Mouse (Mus musculus): ENCODE results near the gene Tm7sf3. TPM values are rescaled to one million over a fixed set of nuclear protein-coding genes. Genes with fewer than 3 reads are reported as not detected.

Gene Tm7sf3
- polyA plus RNA-seq, 1 experiment from 2014 or later, result 35.2 TPM

DNA sequence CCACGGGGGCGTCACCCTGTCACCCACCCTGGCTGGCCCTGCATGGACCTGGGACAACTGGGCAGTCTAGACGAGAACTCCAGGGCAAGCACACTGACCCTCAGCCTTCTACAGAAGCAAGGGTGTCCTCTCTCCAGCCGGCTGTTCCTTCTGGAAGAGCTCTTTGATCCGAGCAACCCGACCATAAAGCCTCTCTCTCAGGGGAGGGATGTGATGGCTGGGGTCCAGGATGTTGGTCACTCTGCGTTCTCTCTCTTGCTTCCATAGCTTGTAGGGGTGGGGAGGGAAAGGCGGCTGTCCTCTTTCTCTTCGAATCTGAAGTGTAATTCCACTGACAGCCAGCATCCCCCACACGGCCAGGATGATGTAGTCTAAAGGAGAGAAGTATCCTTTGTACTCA is 39.0 kb downstream of the Tm7sf3 start:
- no peaks in the 10 kb centered on the region for H3K4me1 ChIP-seq (replicated peaks; ENCODE audit: control insufficient read depth, insufficient read depth, low read length)
- ATAC-seq, result no peak
- H3K4me2 ChIP-seq (ENCODE audit: low read length), result no peak overlapping the region
- H3K36me3 ChIP-seq (ENCODE audit: control insufficient read depth, insufficient read depth), result peaks cover 19% of the 10 kb centered on the region
- H3K9me3 ChIP-seq (ENCODE audit: control insufficient read depth, low read length), result no peaks in the 10 kb centered on the region
- H3K4me3 ChIP-seq (replicated peaks; ENCODE audit: low read length), result no peak overlapping the region
- H3K9ac ChIP-seq (replicated peaks; ENCODE audit: low read depth, low read length), result no peak overlapping the region
- no peak overlapping the region for H3K27ac ChIP-seq (ENCODE audit: low read length)
- H3K27me3 ChIP-seq (replicated peaks; ENCODE audit: control insufficient read depth, insufficient read depth, low read length), result no peaks in the 10 kb centered on the region
- WGBS, result 84% methylated on average over 10 of the region's 10 CpGs

DNA sequence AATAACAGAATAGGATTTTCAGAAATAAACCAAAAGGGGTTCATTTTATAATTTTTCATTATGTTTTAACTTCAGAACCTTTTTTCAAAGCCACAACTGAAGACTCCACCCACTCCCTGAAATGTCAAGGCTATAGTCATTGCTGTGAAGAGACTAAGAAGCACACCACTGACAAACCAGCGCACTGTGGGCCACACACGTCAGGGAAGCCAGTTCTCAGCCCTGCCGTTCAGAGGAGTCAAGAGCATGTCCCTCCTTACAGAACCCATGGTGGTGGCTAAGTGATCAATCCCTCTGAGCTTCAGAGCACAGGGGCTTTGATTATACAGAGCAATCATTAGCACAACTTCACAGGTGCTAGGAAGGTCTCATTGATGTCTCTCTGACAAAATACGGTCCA is 40.0 kb downstream of the Tm7sf3 start:
- ATAC-seq, result no peak
- Histone ChIP-seq H3K36me3 (ENCODE audit: control insufficient read depth, insufficient read depth) (peaks cover 16% of the 10 kb centered on the region), H3K4me3 (replicated peaks; ENCODE audit: low read length) (no peak overlapping the region), H3K9ac (replicated peaks; ENCODE audit: low read depth, low read length) (no peak overlapping the region), H3K27ac (ENCODE audit: low read length) (no peak overlapping the region), H3K27me3 (replicated peaks; ENCODE audit: control insufficient read depth, insufficient read depth, low read length) (no peaks in the 10 kb centered on the region), H3K9me3 (ENCODE audit: control insufficient read depth, low read length) (no peaks in the 10 kb centered on the region), H3K4me1 (replicated peaks; ENCODE audit: control insufficient read depth, insufficient read depth, low read length) (no peaks in the 10 kb centered on the region), H3K4me2 (ENCODE audit: low read length) (no peak overlapping the region)
- 86% methylated on average over 4 of the region's 4 CpGs for WGBS

DNA sequence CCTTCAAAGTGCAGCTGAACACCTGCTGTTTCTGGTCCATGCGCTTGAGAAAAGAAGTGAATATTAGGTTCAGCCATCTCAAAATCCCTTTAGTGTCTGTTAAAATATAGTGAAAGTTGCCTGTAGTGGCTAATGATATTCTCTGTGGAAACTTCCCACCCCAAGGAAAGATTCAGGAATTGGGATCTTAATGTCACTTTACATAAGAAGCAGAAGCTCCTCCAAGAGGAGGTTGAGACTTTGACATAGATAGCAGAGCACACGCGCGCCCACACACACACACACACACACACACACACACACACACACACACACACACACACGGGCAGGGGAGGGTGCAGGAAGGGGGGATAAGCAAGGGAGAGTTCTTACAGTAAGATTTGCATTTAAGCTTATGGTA is 57.5 kb downstream of the Tm7sf3 start:
- no peak overlapping the region for H3K4me2 ChIP-seq (ENCODE audit: low read length)
- peaks cover 2% of the 10 kb centered on the region; the same call in 1 of the 2 replicates for H3K4me1 ChIP-seq (replicated peaks; ENCODE audit: control insufficient read depth, insufficient read depth, low read length)
- H3K9me3 ChIP-seq (ENCODE audit: control insufficient read depth, low read length), result no peaks in the 10 kb centered on the region
- H3K9ac ChIP-seq (replicated peaks; ENCODE audit: low read depth, low read length), result no peak overlapping the region
- no peak overlapping the region for H3K27ac ChIP-seq (ENCODE audit: low read length)
- peaks cover 22% of the 10 kb centered on the region for H3K36me3 ChIP-seq (ENCODE audit: control insufficient read depth, insufficient read depth)
- WGBS, result 94% methylated on average over 5 of the region's 5 CpGs
- no peaks in the 10 kb centered on the region for H3K27me3 ChIP-seq (replicated peaks; ENCODE audit: control insufficient read depth, insufficient read depth, low read length)
- no peak for ATAC-seq
- H3K4me3 ChIP-seq (replicated peaks; ENCODE audit: low read length), result no peak overlapping the region

DNA sequence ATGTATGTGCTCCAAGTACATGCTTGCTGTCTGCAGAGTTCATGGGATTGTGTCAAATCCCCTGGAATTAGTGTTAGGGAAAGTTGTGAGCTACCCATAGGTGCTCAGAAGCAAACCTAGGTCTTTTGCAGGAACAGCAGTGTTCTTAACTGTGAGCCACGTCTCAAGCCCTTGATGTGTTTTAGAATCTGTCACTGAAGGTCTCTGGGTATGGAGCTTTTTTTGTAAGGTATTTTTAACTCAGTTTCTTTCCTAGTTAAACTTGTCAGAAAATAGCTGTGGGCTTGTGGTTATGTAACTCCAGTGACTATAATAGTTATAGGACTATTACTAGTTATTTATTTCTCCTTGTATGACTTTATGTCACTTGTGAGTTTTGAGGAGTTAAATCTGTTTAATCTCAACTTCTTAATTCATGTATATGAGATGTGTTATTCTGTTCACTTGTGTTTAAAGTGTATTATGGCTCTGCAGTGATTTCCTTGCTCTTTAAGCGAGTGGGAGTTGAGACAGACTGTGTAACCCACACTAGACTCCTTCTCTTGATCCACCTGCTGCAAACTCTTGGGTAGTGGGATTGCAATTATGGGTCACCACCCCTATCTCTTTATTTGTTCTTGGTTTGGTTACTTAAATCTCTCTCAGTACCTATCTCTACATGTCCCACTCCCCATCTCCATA is 59.1 kb downstream of the Tm7sf3 start:
- no peak overlapping the region for H3K4me2 ChIP-seq (ENCODE audit: low read length)
- 0 out of 2 replicates have a peak, but pooled peaks cover 8% of the 10 kb centered on the region for H3K36me3 ChIP-seq (ENCODE audit: control insufficient read depth, insufficient read depth)
- no peak overlapping the region for H3K9ac ChIP-seq (replicated peaks; ENCODE audit: low read depth, low read length)
- 81% methylated on average over 2 of the region's 2 CpGs for WGBS
- H3K27ac ChIP-seq (ENCODE audit: low read length), result no peak overlapping the region
- no peak for ATAC-seq
- no peak overlapping the region for H3K4me3 ChIP-seq (replicated peaks; ENCODE audit: low read length)
- H3K4me1 ChIP-seq (replicated peaks; ENCODE audit: control insufficient read depth, insufficient read depth, low read length), result peaks cover 10% of the 10 kb centered on the region
- no peaks in the 10 kb centered on the region for H3K9me3 ChIP-seq (ENCODE audit: control insufficient read depth, low read length)
- no peaks in the 10 kb centered on the region for H3K27me3 ChIP-seq (replicated peaks; ENCODE audit: control insufficient read depth, insufficient read depth, low read length)

DNA sequence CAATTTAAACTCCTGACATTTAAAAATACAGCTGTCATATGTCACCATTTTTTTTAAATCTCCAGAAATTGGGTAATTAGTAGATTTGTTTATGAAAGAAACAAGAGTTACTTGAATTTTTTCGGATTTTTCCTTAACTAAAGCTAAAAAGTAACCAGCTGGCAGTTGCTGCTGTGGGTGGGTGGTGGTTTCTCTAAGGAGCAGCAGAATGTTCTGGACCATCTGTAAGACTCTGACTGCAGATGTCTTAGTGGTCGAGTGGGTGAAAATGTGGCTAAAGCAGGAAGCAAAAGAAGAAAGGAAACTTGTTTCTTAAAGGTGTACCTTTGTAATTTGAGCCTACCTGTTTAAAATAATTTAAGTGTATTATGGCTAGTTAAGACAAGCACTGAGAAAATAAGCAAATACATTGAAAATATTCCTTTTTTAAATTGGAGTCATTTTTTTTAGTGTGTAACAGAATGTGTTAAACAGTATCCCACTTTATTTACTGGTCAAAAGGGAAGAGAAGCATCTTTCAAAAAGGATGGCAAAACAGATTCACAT is 62.2 kb downstream of the Tm7sf3 start:
- Histone ChIP-seq H3K36me3 (ENCODE audit: control insufficient read depth, insufficient read depth) (no peaks in the 10 kb centered on the region), H3K9me3 (ENCODE audit: control insufficient read depth, low read length) (no peaks in the 10 kb centered on the region), H3K27ac (ENCODE audit: low read length) (no peak overlapping the region), H3K4me2 (ENCODE audit: low read length) (no peak overlapping the region), H3K4me3 (replicated peaks; ENCODE audit: low read length) (no peak overlapping the region), H3K27me3 (replicated peaks; ENCODE audit: control insufficient read depth, insufficient read depth, low read length) (no peaks in the 10 kb centered on the region), H3K4me1 (replicated peaks; ENCODE audit: control insufficient read depth, insufficient read depth, low read length) (peaks cover 22% of the 10 kb centered on the region), H3K9ac (replicated peaks; ENCODE audit: low read depth, low read length) (no peak overlapping the region)
- no peak for ATAC-seq
- 49% methylated on average over 2 of the region's 2 CpGs for WGBS

DNA sequence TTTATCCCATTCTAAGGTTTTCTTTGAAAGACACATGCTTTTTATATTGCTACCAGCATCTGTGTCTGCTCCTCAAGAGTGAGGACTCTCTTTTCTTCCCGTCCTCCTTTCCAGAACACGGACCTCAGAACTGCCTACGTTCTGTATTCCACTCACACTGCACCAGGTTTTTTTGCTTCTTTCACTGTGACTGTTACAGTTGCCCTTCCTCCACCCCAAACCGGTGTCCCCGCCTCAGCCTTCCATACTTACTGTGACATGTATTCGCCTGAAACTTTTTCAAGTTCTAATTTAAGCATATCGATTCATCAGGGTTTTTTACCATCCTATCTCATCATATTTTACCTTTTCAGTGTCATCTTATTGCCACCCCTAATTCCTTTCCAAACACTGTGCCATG is 64.0 kb downstream of the Tm7sf3 start:
- H3K9ac ChIP-seq (replicated peaks; ENCODE audit: low read depth, low read length), result peak overlapping the region; percentile 94
- H3K4me1 ChIP-seq (replicated peaks; ENCODE audit: control insufficient read depth, insufficient read depth, low read length), result peaks cover 25% of the 10 kb centered on the region
- H3K36me3 ChIP-seq (ENCODE audit: control insufficient read depth, insufficient read depth), result no peaks in the 10 kb centered on the region
- H3K9me3 ChIP-seq (ENCODE audit: control insufficient read depth, low read length), result no peaks in the 10 kb centered on the region
- peak overlapping the region; percentile 99; the same call in 1 of the 2 replicates for H3K27ac ChIP-seq (ENCODE audit: low read length)
- H3K4me3 ChIP-seq (replicated peaks; ENCODE audit: low read length), result peak overlapping the region; percentile 98
- H3K4me2 ChIP-seq (ENCODE audit: low read length), result peak overlapping the region; percentile 92
- WGBS, result 11% methylated on average over 7 of the region's 7 CpGs
- no peak for ATAC-seq
- no peaks in the 10 kb centered on the region for H3K27me3 ChIP-seq (replicated peaks; ENCODE audit: control insufficient read depth, insufficient read depth, low read length)

DNA sequence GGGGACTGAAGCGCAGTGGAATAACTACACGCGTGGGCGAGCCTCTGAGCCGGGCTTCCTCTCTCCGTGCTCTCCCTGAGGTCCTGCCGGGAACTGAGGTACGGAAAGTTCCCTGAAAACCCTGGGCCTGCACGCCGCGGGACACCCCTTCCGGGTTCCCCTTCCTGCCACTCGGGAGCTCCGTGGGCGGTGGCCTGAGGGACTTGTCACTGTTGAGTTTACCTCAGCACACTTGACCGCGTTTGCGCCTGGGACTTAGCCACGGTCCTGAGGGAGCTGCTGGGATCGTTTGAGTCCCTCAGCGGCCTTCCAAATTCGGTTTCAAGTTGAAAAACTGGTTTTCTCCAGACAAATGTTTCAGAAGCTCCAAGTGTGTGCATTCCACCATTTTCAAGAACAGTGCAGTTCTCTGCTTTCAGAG is 64.5 kb downstream of the Tm7sf3 start:
- peaks cover 25% of the 10 kb centered on the region for H3K4me1 ChIP-seq (replicated peaks; ENCODE audit: control insufficient read depth, insufficient read depth, low read length)
- ATAC-seq, result no peak
- peak overlapping the region; percentile 99 for H3K27ac ChIP-seq (ENCODE audit: low read length)
- no peaks in the 10 kb centered on the region for H3K36me3 ChIP-seq (ENCODE audit: control insufficient read depth, insufficient read depth)
- no peaks in the 10 kb centered on the region for H3K27me3 ChIP-seq (replicated peaks; ENCODE audit: control insufficient read depth, insufficient read depth, low read length)
- peak overlapping the region; percentile 92 for H3K4me2 ChIP-seq (ENCODE audit: low read length)
- peak overlapping the region; percentile 98 for H3K4me3 ChIP-seq (replicated peaks; ENCODE audit: low read length)
- under 1% methylated on average over 22 of the region's 22 CpGs for WGBS
- peak overlapping the region; percentile 94 for H3K9ac ChIP-seq (replicated peaks; ENCODE audit: low read depth, low read length)
- H3K9me3 ChIP-seq (ENCODE audit: control insufficient read depth, low read length), result no peaks in the 10 kb centered on the region

DNA sequence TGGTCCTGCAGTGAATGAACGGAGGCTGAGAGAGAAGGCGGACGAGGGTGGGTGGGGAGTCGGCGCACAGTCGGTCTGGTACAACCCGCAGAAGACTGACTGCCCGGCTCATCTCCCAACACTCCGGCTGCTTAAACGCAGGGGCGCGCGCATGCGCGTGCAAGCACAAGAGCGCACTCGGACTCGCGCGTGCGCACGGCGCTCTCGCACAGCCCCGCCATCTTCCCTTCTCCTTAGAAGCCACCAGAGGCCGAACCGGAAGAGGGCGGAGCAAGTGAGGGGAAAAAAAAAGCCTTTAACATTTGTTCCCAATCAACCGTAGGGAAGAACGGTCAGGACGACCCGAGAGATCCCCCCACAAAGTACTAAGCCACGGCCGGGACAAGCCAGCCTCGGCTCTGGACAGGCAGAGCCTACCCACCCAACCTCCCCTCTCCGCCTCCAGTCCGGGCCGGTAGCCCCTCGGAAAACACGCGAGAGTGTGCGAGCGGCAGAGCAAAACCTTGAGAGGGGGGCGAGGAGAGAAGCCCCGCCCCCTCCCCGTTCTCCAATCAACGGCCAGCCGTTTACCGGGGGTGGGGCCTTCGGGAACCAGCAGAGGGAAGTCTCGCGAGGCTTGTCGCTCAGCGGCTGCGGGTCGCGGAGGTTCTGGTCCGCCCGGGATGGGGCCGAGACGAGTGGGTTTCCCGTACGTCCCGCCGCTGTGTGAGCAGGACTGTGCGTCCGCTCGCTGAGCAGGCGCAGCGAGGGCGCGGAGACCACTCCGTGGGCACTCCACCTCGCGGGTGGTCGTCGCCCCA is 65.1 kb downstream of the Tm7sf3 start, which contains the start of gene Ints13:
TSS of gene Ints13 (minus strand) at position 526 of the 800 bp plus-strand sequence.
- under 1% methylated on average over 77 of the region's 77 CpGs for WGBS

DNA sequence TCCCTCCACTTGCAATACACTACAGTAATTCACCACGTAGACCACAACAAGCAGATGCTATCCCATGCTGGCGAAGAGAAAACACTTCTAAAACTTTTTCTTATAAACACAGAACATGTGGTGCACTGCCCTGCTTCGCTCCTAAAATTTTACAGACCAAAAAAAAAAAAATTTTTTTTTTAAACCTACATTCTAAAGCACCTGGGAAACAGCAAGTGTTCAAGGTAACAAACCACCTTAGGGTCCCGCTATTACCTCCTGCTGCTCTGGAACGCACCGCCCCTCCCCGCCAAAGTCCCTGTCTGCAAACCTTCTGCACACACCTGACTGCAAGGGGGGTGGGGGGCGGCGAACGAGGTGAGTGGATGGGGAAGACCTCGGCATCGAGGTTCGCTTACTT is 65.7 kb downstream of the Tm7sf3 start, which contains the start of gene Fgfr1op2:
TSS of gene Fgfr1op2 (plus strand) at position 301 of the 400 bp plus-strand sequence.
- under 1% methylated on average over 13 of the region's 13 CpGs for WGBS
- no peak for ATAC-seq

More for the DNA sequence above, 65.1 kb downstream of the Tm7sf3 start, which contains the start of gene Ints13:
- no peaks in the 10 kb centered on the region for H3K27me3 ChIP-seq (replicated peaks; ENCODE audit: control insufficient read depth, insufficient read depth, low read length)
- peak; percentile 95 for ATAC-seq
- H3K27ac ChIP-seq (ENCODE audit: low read length), result peak within 1 kb of the TSS; percentile 99
- H3K4me1 ChIP-seq (replicated peaks; ENCODE audit: control insufficient read depth, insufficient read depth, low read length), result peaks cover 25% of the 10 kb centered on the region
- no peaks in the 10 kb centered on the region for H3K9me3 ChIP-seq (ENCODE audit: control insufficient read depth, low read length)
- no peaks in the 10 kb centered on the region for H3K36me3 ChIP-seq (ENCODE audit: control insufficient read depth, insufficient read depth)
- peak within 1 kb of the TSS; percentile 92 for H3K4me2 ChIP-seq (ENCODE audit: low read length)
- peak within 1 kb of the TSS; percentile 98 for H3K4me3 ChIP-seq (replicated peaks; ENCODE audit: low read length)
- H3K9ac ChIP-seq (replicated peaks; ENCODE audit: low read depth, low read length), result peak within 1 kb of the TSS; percentile 94

More for the DNA sequence above, 65.7 kb downstream of the Tm7sf3 start, which contains the start of gene Fgfr1op2:
- no peaks in the 10 kb centered on the region for H3K36me3 ChIP-seq (ENCODE audit: control insufficient read depth, insufficient read depth)
- no peaks in the 10 kb centered on the region for H3K27me3 ChIP-seq (replicated peaks; ENCODE audit: control insufficient read depth, insufficient read depth, low read length)
- peak within 1 kb of the TSS; percentile 98 for H3K4me3 ChIP-seq (replicated peaks; ENCODE audit: low read length)
- peak within 1 kb of the TSS; percentile 94 for H3K9ac ChIP-seq (replicated peaks; ENCODE audit: low read depth, low read length)
- no peaks in the 10 kb centered on the region for H3K9me3 ChIP-seq (ENCODE audit: control insufficient read depth, low read length)
- peak within 1 kb of the TSS; percentile 99 for H3K27ac ChIP-seq (ENCODE audit: low read length)
- peak within 1 kb of the TSS; percentile 92 for H3K4me2 ChIP-seq (ENCODE audit: low read length)
- H3K4me1 ChIP-seq (replicated peaks; ENCODE audit: control insufficient read depth, insufficient read depth, low read length), result peaks cover 25% of the 10 kb centered on the region
